Mouse (Mus musculus): ENCODE measurements around the gene Hif3a. TPM values are rescaled to one million over a fixed set of nuclear protein-coding genes. Genes with fewer than 3 reads are reported as not detected.

Gene Hif3a
- total RNA-seq, 2 experiments from 2014 or later: 0.04 to 0.05 TPM

- peak; percentile 48 for ATAC-seq (replicated peaks; ENCODE audit: poor library complexity, severe bottlenecking)
Observed at GRCm38 (mm10) chr7:17058071-17058689, 4.0 kb downstream of the Hif3a start.

GRCm38 (mm10) chr7:17056601-17057523 lies 5.4 kb downstream of the Hif3a start:
- no peak for ATAC-seq (replicated peaks; ENCODE audit: poor library complexity, severe bottlenecking)

GRCm38 (mm10) chr7:17056081-17056581 lies 6.1 kb downstream of the Hif3a start:
- peak; percentile 77 for ATAC-seq (replicated peaks; ENCODE audit: poor library complexity, severe bottlenecking)

- no peak for ATAC-seq (replicated peaks; ENCODE audit: poor library complexity, severe bottlenecking)
Observed at GRCm38 (mm10) chr7:17055287-17055946, 6.8 kb downstream of the Hif3a start.

- ATAC-seq (replicated peaks; ENCODE audit: poor library complexity, severe bottlenecking): no peak
Observed at GRCm38 (mm10) chr7:17054325-17054989, 7.8 kb downstream of the Hif3a start.

GRCm38 (mm10) chr7:17050933-17051594 lies 11.2 kb downstream of the Hif3a start:
- ATAC-seq (replicated peaks; ENCODE audit: poor library complexity, severe bottlenecking): peak; percentile 75

- no peak for ATAC-seq (replicated peaks; ENCODE audit: poor library complexity, severe bottlenecking)
Observed at GRCm38 (mm10) chr7:17050491-17050890, 11.7 kb downstream of the Hif3a start.

GRCm38 (mm10) chr7:17048431-17049190 lies 13.6 kb downstream of the Hif3a start:
- no peak for ATAC-seq (replicated peaks; ENCODE audit: poor library complexity, severe bottlenecking)

- ATAC-seq (replicated peaks; ENCODE audit: poor library complexity, severe bottlenecking): no peak
Observed at GRCm38 (mm10) chr7:17047041-17047682, 15.1 kb downstream of the Hif3a start.

- ATAC-seq (replicated peaks; ENCODE audit: poor library complexity, severe bottlenecking): no peak
Observed at GRCm38 (mm10) chr7:17045743-17046142, 16.5 kb downstream of the Hif3a start.

GRCm38 (mm10) chr7:17039373-17039772 lies 22.9 kb downstream of the Hif3a start:
- no peak for ATAC-seq (replicated peaks; ENCODE audit: poor library complexity, severe bottlenecking)

- ATAC-seq (replicated peaks; ENCODE audit: poor library complexity, severe bottlenecking): no peak
Observed at GRCm38 (mm10) chr7:17038018-17038695, 24.1 kb downstream of the Hif3a start.

- no peak for ATAC-seq (replicated peaks; ENCODE audit: poor library complexity, severe bottlenecking)
Observed at GRCm38 (mm10) chr7:17030239-17030638, 32.0 kb downstream of the Hif3a start.

GRCm38 (mm10) chr7:17028923-17029322 lies 33.3 kb downstream of the Hif3a start:
- ATAC-seq (replicated peaks; ENCODE audit: poor library complexity, severe bottlenecking): no peak

- peak; percentile 62 for ATAC-seq (replicated peaks; ENCODE audit: poor library complexity, severe bottlenecking)
Observed at GRCm38 (mm10) chr7:17027588-17028343, 34.5 kb downstream of the Hif3a start, which contains the start of gene Ppp5c. Ppp5c (minus strand) TSS chr7:17027924.

- peak; percentile 47 for ATAC-seq (replicated peaks; ENCODE audit: poor library complexity, severe bottlenecking)
Observed at GRCm38 (mm10) chr7:17026710-17027587, 35.3 kb downstream of the Hif3a start.
